Mouse (Mus musculus) kidney, embryonic 15.5 days (tissue): ENCODE results near the gene Rnf43. TPM values are rescaled to one million over a fixed set of nuclear protein-coding genes. Genes with fewer than 3 reads are reported as not detected.
A peak's percentile ranks its signal among the peaks of the same experiment; 100 is the strongest.

ENCODE experiments used
- ATAC-seq: fragments of 200-750 bp; cut with Nextera tagmentation; replicated peaks from 2 replicates; pipeline ENCODE4 v1.8.0; 2017; ENCODE audit warnings: moderate TSS enrichment; ENCODE audit not compliant: low FRiP score
- H3K27ac ChIP-seq: fragments of 300-500 bp; sonication (generic); 2 replicates; pipeline ENCODE4 v1.5.1; 2015; ENCODE audit warnings: mild to moderate bottlenecking, inconsistent platforms
- H3K27me3 ChIP-seq: fragments of 300-500 bp; sonication (generic); 2 replicates; pipeline ENCODE4 v1.6.1; 2015; ENCODE audit warnings: inconsistent platforms
- H3K36me3 ChIP-seq: fragments of 300-500 bp; sonication (generic); 2 replicates; pipeline ENCODE4 v1.6.1; 2015; ENCODE audit warnings: inconsistent platforms
- H3K4me1 ChIP-seq: fragments of 300-500 bp; sonication (generic); 2 replicates; pipeline ENCODE4 v1.6.1; 2015; ENCODE audit warnings: inconsistent platforms
- H3K4me2 ChIP-seq: fragments of 300-500 bp; sonication (generic); 2 replicates; pipeline ENCODE4 v1.6.1; 2015; ENCODE audit warnings: moderate library complexity, mild to moderate bottlenecking, inconsistent platforms
- H3K4me3 ChIP-seq: fragments of 300-500 bp; sonication (generic); replicated peaks from 2 replicates; pipeline ENCODE4 v1.5.1; 2015; ENCODE audit warnings: mild to moderate bottlenecking, inconsistent platforms
- H3K9ac ChIP-seq: fragments of 300-500 bp; sonication (generic); 2 replicates; pipeline ENCODE4 v1.6.1; 2015; ENCODE audit warnings: mild to moderate bottlenecking, inconsistent platforms
- H3K9me3 ChIP-seq: fragments of 300-500 bp; sonication (generic); replicated peaks from 2 replicates; pipeline ENCODE4 v1.6.1; 2016; ENCODE audit warnings: inconsistent platforms
- WGBS: fragments of 180-500 bp; shearing (Covaris S2); methylation state at CpG from one replicate; pipeline ENCODE4 v1.1.7; 2015; ENCODE audit warnings: mixed read lengths; 5-methylcytosine and 5-hydroxymethylcytosine counted together
- polyA plus RNA-seq: library from polyadenylated mRNA; unstranded; fragments of >200 nt; fragmentation: Nextera tagmentation; extraction: Ambion mirVana; gene quantifications from 2 replicates; pipeline ENCODE4 v1.2.1, GENCODE M21; 2015

The Rnf43 gene
- polyA plus RNA-seq, 1 experiment from 2014 or later = 6.8 TPM

DNA sequence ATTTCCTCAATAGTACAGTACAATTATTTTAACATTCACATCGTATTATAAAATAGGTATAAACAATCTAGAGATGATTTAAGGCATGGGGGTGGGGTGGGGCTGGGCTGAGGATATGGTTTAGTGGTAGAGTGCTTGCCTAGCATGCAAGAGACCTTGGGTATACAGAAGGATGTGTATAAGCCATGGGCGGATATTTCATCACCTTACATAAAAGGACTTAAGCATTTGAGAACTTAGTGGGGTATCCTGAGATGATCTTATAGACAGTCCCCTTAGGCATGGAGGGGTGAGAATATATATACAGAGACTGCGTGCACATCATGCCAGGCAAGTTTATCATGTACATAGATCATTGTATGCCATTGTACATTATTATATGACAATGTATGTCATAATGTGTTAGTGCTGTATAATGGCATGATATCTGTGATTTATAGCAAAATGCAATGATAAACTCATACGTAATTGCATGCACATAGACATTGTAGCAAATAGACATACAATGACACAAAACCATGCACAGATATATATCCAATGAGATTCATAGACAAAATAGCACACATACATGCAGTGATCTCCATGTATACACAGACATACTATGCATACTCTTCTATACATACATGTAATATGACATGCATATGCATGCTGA lies 96.6 kb downstream of the Rnf43 start:
- Histone ChIP-seq H3K4me3 (no peak overlapping the region), H3K9ac (no peak overlapping the region), H3K27ac (no peak overlapping the region), H3K36me3 (no peaks in the 10 kb centered on the region), H3K27me3 (peaks cover 52% of the 10 kb centered on the region), H3K9me3 (no peaks in the 10 kb centered on the region), H3K4me2 (no peak overlapping the region), H3K4me1 (peaks cover 33% of the 10 kb centered on the region)
- no peak for ATAC-seq
- 75% methylated on average over 4 of the region's 4 CpGs for WGBS

DNA sequence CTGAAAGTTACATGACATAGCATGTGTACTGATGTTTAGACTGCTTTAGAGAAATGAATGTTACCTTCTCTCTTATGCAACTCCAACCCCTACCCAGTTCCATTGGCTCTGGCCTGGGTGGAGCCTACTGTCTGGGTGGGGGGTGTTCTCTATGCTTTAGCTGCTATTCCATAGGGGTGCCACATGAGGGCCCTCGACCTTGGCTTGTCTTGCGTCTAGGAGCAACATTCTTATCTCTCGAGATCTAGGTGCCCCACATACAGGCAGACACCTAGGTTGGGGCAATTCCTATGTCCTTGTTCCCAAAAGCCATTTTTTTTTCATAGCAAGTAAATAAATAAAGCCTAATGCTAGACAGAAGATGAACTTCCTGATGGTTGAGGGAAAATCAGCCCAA lies 97.1 kb downstream of the Rnf43 start:
- Histone ChIP-seq H3K36me3 (no peaks in the 10 kb centered on the region), H3K9me3 (no peaks in the 10 kb centered on the region), H3K27ac (no peak overlapping the region), H3K4me1 (peaks cover 35% of the 10 kb centered on the region), H3K4me3 (no peak overlapping the region), H3K4me2 (no peak overlapping the region), H3K27me3 (peaks cover 57% of the 10 kb centered on the region), H3K9ac (no peak overlapping the region)
- ATAC-seq = no peak
- 13% methylated on average over 3 of the region's 3 CpGs for WGBS

DNA sequence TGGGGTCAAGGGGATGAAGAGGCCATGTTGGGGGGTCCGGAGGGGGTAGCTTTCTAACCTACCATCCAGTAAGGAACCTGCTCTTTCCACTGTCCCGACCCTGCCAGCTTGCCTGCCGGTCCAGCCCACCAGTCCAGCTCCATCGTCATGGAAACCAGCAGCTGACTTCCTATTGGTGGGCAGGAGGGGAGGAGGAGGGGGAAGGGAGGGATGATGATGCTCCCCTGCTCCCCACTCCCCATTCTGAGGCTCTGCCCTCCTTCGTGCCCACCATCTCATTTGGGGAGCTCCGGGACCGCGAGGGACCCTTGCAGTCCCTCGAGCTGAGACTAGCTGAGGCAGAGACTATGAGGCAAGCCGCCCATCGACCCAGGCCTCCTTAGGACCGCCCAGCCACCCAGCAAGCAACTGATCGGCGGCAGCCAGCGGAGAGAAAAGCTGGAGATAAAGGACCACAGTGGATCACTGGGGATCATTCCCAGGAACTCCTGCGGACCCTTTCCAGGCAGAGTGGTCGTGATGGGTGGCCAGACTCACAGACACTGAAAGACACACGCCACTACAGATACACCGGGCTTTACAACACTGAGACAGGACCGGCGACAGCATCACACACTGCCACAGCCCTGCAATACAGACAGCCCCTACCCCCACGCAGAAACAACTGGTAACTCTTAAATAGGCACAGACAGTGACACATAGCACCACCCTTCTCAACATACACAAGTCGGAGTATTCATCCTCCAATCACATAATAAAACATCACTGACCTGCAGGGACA lies 98.0 kb downstream of the Rnf43 start, which contains the start of gene Tspoap1:
TSS of gene Tspoap1 (plus strand) at position 241 of the 781 bp plus-strand sequence.
- Histone ChIP-seq H3K4me1 (peaks cover 36% of the 10 kb centered on the region), H3K4me2 (peak within 1 kb of the TSS; percentile 19; the same call in 1 of the 2 replicates)

DNA sequence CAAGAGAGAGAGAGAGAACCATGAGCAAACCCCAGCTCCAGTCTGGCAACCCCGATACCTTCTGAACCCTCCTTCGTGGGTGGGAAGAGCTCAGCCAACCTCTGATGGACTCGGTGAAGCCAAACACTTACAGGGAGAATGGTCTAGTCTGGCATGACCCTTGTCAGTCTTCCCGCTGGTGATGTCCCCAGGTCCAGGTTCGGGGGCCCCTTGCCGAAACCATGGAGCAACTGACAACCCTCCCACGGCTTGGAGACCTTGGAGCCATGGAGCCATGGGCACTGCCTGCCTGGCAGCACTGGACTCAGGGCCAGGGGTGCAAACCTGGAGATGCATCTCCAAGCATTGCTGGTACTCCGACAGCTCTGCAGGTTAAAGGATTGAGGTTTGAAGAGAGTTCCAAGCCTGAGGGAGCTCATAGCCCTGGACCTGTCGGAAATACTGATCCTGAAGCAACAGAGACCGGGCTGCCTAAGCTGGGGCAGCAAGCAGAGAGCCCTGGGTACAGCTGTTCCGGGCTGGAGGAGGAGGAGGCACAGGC lies 98.7 kb downstream of the Rnf43 start:
- H3K27me3 ChIP-seq = peaks cover 73% of the 10 kb centered on the region
- no peak overlapping the region for H3K27ac ChIP-seq
- no peak overlapping the region for H3K4me2 ChIP-seq
- 67% methylated on average over 11 of the region's 11 CpGs for WGBS
- H3K4me1 ChIP-seq = peaks cover 35% of the 10 kb centered on the region
- no peaks in the 10 kb centered on the region for H3K9me3 ChIP-seq
- no peak for ATAC-seq
- no peak overlapping the region for H3K9ac ChIP-seq
- no peaks in the 10 kb centered on the region for H3K36me3 ChIP-seq
- no peak overlapping the region for H3K4me3 ChIP-seq

More for the DNA sequence above, 98.0 kb downstream of the Rnf43 start, which contains the start of gene Tspoap1:
- Histone ChIP-seq H3K9ac (no peak within 1 kb of the TSS), H3K36me3 (no peaks in the 10 kb centered on the region), H3K27ac (no peak within 1 kb of the TSS), H3K27me3 (peaks cover 66% of the 10 kb centered on the region), H3K9me3 (no peaks in the 10 kb centered on the region), H3K4me3 (no peak within 1 kb of the TSS)
- ATAC-seq = no peak
- WGBS = 8% methylated on average over 23 of the region's 23 CpGs

DNA sequence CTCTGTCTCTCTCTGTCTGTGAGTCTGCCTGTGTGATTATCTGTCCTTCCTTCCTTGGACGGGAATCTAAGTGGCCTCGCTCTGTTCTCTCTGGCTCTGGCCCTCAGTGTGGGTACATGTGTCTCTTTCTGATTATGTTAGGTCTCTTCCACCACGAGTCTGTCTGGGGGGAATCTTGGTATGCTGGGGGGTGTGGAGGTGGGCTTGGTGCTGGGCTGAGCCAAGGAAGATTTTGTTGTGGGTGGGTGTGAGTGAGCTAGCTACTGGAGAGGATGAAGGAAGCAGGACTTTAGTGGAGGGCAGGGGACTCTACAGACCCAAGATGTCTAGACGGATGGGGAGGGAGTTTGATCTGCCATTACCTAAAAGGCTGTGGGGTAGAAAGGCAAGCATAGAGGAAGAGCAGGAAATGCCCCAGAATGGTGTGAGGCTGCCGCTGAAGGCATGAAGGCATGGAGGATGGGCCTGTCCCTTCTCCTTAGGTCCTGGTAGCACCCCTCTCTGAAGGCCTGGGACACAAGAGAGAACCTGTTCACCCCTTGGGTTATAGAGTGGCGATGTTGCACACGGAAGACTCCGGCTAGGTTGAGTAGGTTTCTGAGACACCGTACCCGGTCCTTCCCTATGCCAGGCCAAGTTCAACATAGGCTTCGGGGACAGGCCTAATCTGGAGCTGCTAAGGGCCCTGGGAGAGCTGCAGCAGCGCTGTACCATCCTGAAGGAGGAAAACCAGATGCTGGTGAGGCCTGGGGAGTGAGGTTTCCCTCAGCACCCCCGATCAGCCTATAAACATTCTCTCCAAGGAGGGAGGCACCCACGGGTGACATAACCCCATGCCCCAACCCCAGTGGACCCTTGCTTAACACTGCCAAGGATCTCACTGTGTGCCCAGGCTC lies 99.5 kb downstream of the Rnf43 start:
- H3K36me3 ChIP-seq = no peaks in the 10 kb centered on the region
- ATAC-seq = no peak
- no peaks in the 10 kb centered on the region for H3K9me3 ChIP-seq
- no peak overlapping the region for H3K27ac ChIP-seq
- peaks cover 81% of the 10 kb centered on the region for H3K27me3 ChIP-seq
- no peak overlapping the region for H3K4me3 ChIP-seq
- H3K4me1 ChIP-seq = peaks cover 29% of the 10 kb centered on the region
- WGBS = 81% methylated on average over 14 of the region's 14 CpGs
- H3K4me2 ChIP-seq = no peak overlapping the region
- H3K9ac ChIP-seq = no peak overlapping the region

DNA sequence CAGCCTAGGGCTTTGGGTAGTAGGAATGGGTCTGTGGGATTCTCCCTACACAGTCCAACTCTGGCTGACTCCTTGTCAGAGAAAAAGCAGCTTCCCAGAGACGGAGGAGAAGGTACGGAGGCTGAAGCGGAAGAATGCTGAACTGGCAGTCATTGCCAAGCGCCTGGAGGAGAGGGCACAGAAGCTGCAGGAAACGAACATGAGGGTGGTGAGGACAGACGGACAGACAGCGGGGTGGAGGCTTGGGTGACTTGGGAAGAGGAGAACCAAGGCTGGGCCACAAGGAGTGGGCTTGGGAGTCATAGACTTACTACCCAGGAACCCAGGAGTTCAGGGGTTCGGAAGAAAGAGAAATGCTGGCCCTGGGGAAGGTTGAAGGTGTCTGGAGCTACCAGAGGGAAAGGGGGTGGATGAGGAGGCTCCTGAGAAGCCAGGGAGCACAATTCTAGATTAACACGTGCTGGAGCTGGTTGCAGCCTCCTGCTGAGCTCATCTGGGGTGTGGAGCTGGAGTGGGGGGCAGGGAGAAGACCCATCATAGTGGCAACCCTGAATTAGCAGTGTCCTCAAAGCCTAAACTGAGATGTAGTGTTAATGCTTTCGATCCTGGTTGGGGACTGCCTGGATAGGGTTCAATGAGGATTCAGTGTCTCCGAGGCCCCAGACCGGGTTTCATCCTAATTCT lies 100.3 kb downstream of the Rnf43 start:
- H3K27me3 ChIP-seq = peaks cover 86% of the 10 kb centered on the region
- no peak overlapping the region for H3K9ac ChIP-seq
- H3K27ac ChIP-seq = no peak overlapping the region
- no peak for ATAC-seq
- 50% methylated on average over 12 of the region's 12 CpGs for WGBS
- H3K4me3 ChIP-seq = no peak overlapping the region
- H3K4me2 ChIP-seq = peak overlapping the region; percentile 96
- H3K4me1 ChIP-seq = peaks cover 29% of the 10 kb centered on the region
- no peaks in the 10 kb centered on the region for H3K36me3 ChIP-seq
- H3K9me3 ChIP-seq = no peaks in the 10 kb centered on the region

DNA sequence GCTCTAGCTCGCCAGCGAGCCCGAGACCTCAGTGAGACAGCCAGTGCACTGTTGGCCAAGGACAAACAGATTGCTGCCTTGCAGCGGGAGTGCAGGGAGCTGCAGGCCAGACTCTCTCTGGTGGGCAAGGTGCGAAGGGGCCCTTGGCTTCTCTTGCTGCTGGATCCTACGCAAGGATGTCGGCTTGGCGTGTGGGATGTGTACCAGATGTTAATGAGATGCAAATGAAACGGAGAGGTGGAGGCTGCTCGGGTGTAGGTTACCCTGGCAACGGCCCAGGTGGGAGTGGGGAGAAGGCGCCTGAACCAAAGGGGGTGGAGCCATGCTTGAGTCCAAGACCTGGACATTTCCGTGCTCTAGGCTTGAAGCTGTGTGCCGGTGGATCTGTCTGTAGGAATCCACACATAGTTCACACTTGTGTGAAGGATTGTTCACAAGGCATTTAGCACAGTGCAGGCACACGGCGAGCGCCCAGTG lies 101.0 kb downstream of the Rnf43 start:
- Histone ChIP-seq H3K4me2 (peak overlapping the region; percentile 96), H3K4me1 (peaks cover 29% of the 10 kb centered on the region), H3K9me3 (no peaks in the 10 kb centered on the region), H3K9ac (peak overlapping the region; percentile 62), H3K4me3 (peak overlapping the region; percentile 53), H3K27me3 (peaks cover 90% of the 10 kb centered on the region), H3K36me3 (no peaks in the 10 kb centered on the region), H3K27ac (0 out of 2 replicates have a peak overlapping the region, but pooled peaks have one; percentile 6)
- 2% methylated on average over 17 of the region's 17 CpGs for WGBS
- ATAC-seq = peak; percentile 70; the same call in 1 of the 2 replicates

DNA sequence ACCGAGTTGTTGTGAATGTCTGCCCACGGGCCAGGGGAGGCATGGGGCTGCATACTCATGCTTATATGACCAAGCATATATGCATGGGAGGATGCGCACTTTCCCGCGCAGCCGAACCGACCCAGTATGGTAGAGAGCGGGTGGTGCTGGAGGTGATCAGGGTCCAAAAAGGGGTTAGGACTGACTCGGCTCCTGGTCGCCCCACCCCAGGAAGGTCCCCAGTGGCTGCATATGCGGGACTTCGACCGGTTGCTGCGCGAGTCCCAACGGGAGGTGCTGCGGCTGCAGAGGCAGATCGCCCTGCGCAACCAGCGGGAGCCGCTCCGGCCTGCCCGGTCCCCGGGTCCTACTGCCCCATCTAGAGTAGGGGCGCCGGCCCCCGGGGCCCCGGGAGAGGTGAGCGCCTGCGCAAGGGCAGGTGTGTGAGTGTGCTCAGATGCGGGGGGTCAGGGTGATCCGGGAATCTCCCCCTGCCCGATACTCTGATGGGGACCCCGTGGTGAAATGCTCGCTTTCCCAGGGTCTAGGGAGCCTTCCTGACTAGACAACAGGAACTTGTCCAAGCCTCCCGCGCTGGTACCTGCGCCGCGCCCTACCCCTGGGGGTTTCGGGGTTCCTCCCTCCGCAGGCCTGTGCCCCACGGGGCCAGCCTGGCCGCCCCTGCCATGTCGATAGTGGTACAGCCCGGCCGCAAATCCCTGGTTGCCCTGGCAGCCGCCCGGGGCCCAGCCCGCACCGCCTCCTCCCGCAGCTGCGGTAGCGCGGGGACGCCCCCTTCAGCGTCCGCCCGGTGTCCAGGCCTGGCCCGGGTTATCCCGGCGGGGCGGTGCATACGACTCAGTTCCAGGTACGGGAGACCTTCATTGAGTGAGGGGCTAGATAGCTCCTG lies 101.7 kb downstream of the Rnf43 start:
- H3K4me1 ChIP-seq = peaks cover 29% of the 10 kb centered on the region
- H3K36me3 ChIP-seq = no peaks in the 10 kb centered on the region
- peak; percentile 34; the same call in 1 of the 2 replicates for ATAC-seq
- H3K4me3 ChIP-seq = peak overlapping the region; percentile 53
- H3K27ac ChIP-seq = 0 out of 2 replicates have a peak overlapping the region, but pooled peaks have one; percentile 6
- no peaks in the 10 kb centered on the region for H3K9me3 ChIP-seq
- peak overlapping the region; percentile 62 for H3K9ac ChIP-seq
- peak overlapping the region; percentile 96 for H3K4me2 ChIP-seq
- H3K27me3 ChIP-seq = peaks cover 87% of the 10 kb centered on the region
- WGBS = under 1% methylated on average over 64 of the region's 65 CpGs

DNA sequence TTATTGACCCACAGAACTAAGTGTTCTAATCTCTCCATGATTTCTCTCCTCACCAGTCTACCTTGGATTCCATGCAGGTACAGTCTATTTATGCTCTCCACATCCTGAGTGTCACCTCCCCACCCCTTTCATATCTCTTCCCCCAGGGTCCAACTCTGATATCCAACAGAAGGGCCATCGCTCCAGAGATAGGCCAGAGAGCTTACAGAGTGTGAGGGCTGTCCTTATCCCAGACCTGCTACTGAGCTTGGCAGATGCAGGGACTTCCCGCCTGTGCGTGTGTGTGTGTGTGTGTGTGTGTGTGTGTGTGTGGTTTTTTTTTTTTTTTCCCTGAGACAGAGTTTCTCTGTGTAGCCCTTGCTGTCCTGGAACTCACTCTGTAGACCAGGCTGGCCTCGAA lies 106.2 kb downstream of the Rnf43 start:
- Histone ChIP-seq H3K27me3 (peaks cover 42% of the 10 kb centered on the region), H3K36me3 (no peaks in the 10 kb centered on the region), H3K9me3 (no peaks in the 10 kb centered on the region), H3K4me1 (peaks cover 13% of the 10 kb centered on the region), H3K27ac (no peak overlapping the region), H3K4me2 (no peak overlapping the region), H3K4me3 (no peak overlapping the region), H3K9ac (no peak overlapping the region)
- WGBS = 93% methylated on average over 4 of the region's 4 CpGs
- no peak for ATAC-seq

DNA sequence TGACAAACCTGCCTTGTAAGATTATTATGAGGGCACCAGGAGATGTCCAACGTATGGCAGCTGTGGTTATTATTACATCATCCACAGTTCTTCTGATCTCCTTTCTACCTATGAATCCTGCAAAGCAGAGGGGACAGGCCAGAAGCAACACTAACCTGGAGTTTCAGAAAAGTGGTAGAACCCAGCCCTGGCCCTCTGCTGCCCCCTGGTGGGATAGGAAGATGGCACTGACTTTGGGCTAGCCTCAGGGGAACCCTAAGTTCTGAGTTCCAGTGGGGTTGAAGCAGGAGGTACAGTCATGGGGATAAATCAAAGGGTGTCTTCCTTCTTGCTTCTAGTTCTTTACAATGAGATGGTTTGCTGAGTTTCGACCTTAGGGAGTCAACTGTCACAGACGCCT lies 108.5 kb downstream of the Rnf43 start:
- no peak overlapping the region for H3K9ac ChIP-seq
- no peak overlapping the region for H3K4me2 ChIP-seq
- 57% methylated on average over 3 of the region's 3 CpGs for WGBS
- peaks cover 20% of the 10 kb centered on the region for H3K27me3 ChIP-seq
- H3K36me3 ChIP-seq = no peaks in the 10 kb centered on the region
- no peak for ATAC-seq
- H3K9me3 ChIP-seq = no peaks in the 10 kb centered on the region
- H3K4me3 ChIP-seq = no peak overlapping the region
- no peaks in the 10 kb centered on the region for H3K4me1 ChIP-seq
- no peak overlapping the region for H3K27ac ChIP-seq
